Mouse (Mus musculus) kidney, postnatal 14 days (tissue): ENCODE measurements around the gene Lyst.
A peak's percentile ranks its signal among the peaks of the same experiment; 100 is the strongest.
"Not testable (repeated sequence)": the region's sequence is repeated elsewhere in the genome, so short reads cannot be mapped to it uniquely, and the experiment has no call there.

Source experiments
- DNase-seq: peaks from one replicate; pipeline ENCODE4 v3.0.0; 2022; ENCODE audit warnings: mixed read lengths

Lyst gene

GRCm38 (mm10) chr13:13637577-13637976, 47.4 kb downstream of the Lyst start:
- no peak for DNase-seq

- no peak for DNase-seq
Observed at GRCm38 (mm10) chr13:13637981-13638380, 47.8 kb downstream of the Lyst start.

- DNase-seq: no peak
Observed at GRCm38 (mm10) chr13:13638725-13639124, 48.5 kb downstream of the Lyst start.

- no peak for DNase-seq
Observed at GRCm38 (mm10) chr13:13647296-13647695, 57.1 kb downstream of the Lyst start.

- DNase-seq: no peak
Observed at GRCm38 (mm10) chr13:13655453-13655852, 65.3 kb downstream of the Lyst start.

- DNase-seq: not testable (repeated sequence)
Observed at GRCm38 (mm10) chr13:13666103-13666502, 75.9 kb downstream of the Lyst start.

- DNase-seq: no peak
Observed at GRCm38 (mm10) chr13:13670669-13671068, 80.5 kb downstream of the Lyst start.

GRCm38 (mm10) chr13:13671585-13672328, 81.6 kb downstream of the Lyst start:
- DNase-seq: no peak

GRCm38 (mm10) chr13:13674669-13675343, 84.6 kb downstream of the Lyst start:
- no peak for DNase-seq

GRCm38 (mm10) chr13:13677871-13678270, 87.7 kb downstream of the Lyst start:
- DNase-seq: no peak

GRCm38 (mm10) chr13:13681642-13682041, 91.4 kb downstream of the Lyst start:
- DNase-seq: no peak

- DNase-seq: no peak
Observed at GRCm38 (mm10) chr13:13703476-13703875, 113.3 kb downstream of the Lyst start.

GRCm38 (mm10) chr13:13721435-13721834, 131.2 kb downstream of the Lyst start:
- not testable (repeated sequence) for DNase-seq

- DNase-seq: no peak
Observed at GRCm38 (mm10) chr13:13723293-13723692, 133.1 kb downstream of the Lyst start.

- DNase-seq: no peak
Observed at GRCm38 (mm10) chr13:13723786-13724185, 133.6 kb downstream of the Lyst start.

- no peak for DNase-seq
Observed at GRCm38 (mm10) chr13:13739232-13739631, 149.0 kb downstream of the Lyst start.

GRCm38 (mm10) chr13:13745911-13746310, 155.7 kb downstream of the Lyst start:
- no peak for DNase-seq

GRCm38 (mm10) chr13:13775778-13776494, 185.7 kb downstream of the Lyst start:
- DNase-seq: peak; percentile 17

- DNase-seq: no peak
Observed at GRCm38 (mm10) chr13:13777052-13777451, 186.9 kb downstream of the Lyst start.

- DNase-seq: no peak
Observed at GRCm38 (mm10) chr13:13777696-13778095, 187.5 kb downstream of the Lyst start.

- DNase-seq: no peak
Observed at GRCm38 (mm10) chr13:13778837-13779458, 188.8 kb downstream of the Lyst start.

GRCm38 (mm10) chr13:13780271-13780670, 190.1 kb downstream of the Lyst start:
- DNase-seq: no peak

GRCm38 (mm10) chr13:13781026-13781425, 190.8 kb downstream of the Lyst start:
- DNase-seq: no peak
